Mouse (Mus musculus) C2C12 (cell line): Measurements from ENCODE around the gene Rab5if. TPM values are rescaled to one million over a fixed set of nuclear protein-coding genes. Genes with fewer than 3 reads are reported as not detected.

Source experiments
- H3K27me3 ChIP-seq: one replicate; pipeline ENCODE4 v1.6.1; 2011; ENCODE audit not compliant: control insufficient read depth, insufficient read depth, insufficient read length
- H3K36me3 ChIP-seq: one replicate; pipeline ENCODE4 v1.6.1; 2011; ENCODE audit not compliant: control insufficient read depth, insufficient read depth
- H3K4me3 ChIP-seq: one replicate; pipeline ENCODE4 v1.5.1; 2011; ENCODE audit warnings: mild to moderate bottlenecking, control low read depth; ENCODE audit not compliant: poor library complexity, insufficient read depth, severe bottlenecking
- H3K79me2 ChIP-seq: one replicate; pipeline ENCODE4 v1.6.1; 2011; ENCODE audit not compliant: control insufficient read depth, insufficient read depth
- H3K79me3 ChIP-seq: one replicate; pipeline ENCODE4 v1.6.1; 2011; ENCODE audit warnings: low read depth, control low read depth
- H3ac ChIP-seq: one replicate; pipeline ENCODE3; 2011; ENCODE audit warnings: low read depth; ENCODE audit not compliant: control insufficient read depth, insufficient read length
- CEBPB ChIP-seq: IDR thresholded peaks from one replicate; pipeline ENCODE4 v1.6.1; 2011; ENCODE audit warnings: low read depth, mild to moderate bottlenecking, control low read depth, moderate library complexity
- CTCF ChIP-seq: IDR thresholded peaks from one replicate; pipeline ENCODE4 v1.5.1; 2011; ENCODE audit not compliant: control insufficient read depth, insufficient read depth, insufficient read length
- FOSL1 ChIP-seq: IDR thresholded peaks from one replicate; pipeline ENCODE4 v1.8.0; 2011; ENCODE audit warnings: mild to moderate bottlenecking, low read length; ENCODE audit not compliant: poor library complexity, insufficient read depth, severe bottlenecking
- MAX ChIP-seq: IDR thresholded peaks from one replicate; pipeline ENCODE4 v1.6.1; 2011; ENCODE audit warnings: mild to moderate bottlenecking, control low read depth
- MYOD1 ChIP-seq: IDR thresholded peaks from one replicate; pipeline ENCODE4 v1.6.1; 2011; ENCODE audit warnings: low read depth; ENCODE audit not compliant: control insufficient read depth, insufficient read length
- MYOG ChIP-seq: IDR thresholded peaks from one replicate; pipeline ENCODE4 v1.6.1; 2011; ENCODE audit not compliant: control insufficient read depth, insufficient read length; ENCODE audit errors: extremely low read depth
- USF1 ChIP-seq: IDR thresholded peaks from one replicate; pipeline ENCODE4 v1.6.1; 2011; ENCODE audit warnings: low read depth, mild to moderate bottlenecking, control low read depth, moderate library complexity
- polyA plus RNA-seq: library from polyadenylated mRNA; unstranded; fragments of >200 nt; fragmentation: generic; extraction: Trizol; gene quantifications from one replicate; pipeline ENCODE4 v1.2.1, GENCODE M21; 2012; ENCODE audit warnings: missing spikeins

Gene Rab5if
- polyA plus RNA-seq, 1 experiment = 228 TPM

DNA sequence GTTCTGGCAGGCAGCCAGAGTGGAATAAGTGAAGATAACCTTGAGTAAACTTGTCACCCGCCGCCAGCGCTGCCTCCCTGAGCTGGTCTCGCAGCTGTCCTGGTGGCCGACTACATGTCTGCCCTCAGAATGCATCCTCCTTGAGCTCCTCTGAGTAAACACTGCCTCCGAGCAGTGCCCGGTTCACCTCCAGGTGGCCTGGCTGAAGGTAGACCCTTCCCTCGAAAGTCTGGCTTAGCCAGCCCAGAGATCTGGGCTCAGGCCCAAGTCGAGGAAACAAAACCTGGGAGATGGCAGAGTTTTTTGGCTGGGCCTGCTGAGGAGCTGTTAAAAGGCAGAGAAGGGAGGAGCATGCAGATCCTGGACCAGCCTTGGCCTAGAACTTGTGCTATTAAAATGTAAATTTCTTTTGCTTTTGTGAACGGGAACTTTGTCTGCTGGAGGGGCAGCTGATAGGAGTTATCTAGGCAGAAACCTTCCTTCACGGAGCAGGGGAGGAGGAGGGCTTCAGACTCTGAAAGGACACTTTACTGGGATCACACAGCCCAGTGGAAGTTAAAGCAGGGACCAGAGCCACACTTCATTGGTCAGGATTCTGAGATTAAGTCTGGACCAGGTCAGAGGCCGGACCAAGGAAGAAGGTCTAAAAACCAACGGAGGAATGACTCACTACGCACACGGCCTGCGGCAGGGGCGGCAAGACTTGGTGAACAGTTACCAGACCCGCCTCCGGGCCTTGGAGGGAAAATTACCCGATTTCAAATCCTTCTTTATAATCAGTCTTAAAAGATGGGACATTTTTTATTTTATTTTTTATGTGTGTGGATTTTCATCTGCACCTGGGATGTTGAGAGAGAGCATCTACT is 20.9 kb upstream of the Rab5if start:
- H3K4me3 ChIP-seq = peak overlapping the region; percentile 66
- H3ac ChIP-seq = peak overlapping the region; percentile 40
- peaks cover 5% of the 10 kb centered on the region for H3K36me3 ChIP-seq
- TF ChIP-seq CTCF (no peak), MYOG (no peak), USF1 (no peak), CEBPB (no peak), FOSL1 (peak; percentile 35), MAX (no peak), MYOD1 (peak; percentile 36)
- H3K79me3 ChIP-seq = peaks cover 15% of the 10 kb centered on the region
- H3K27me3 ChIP-seq = no peaks in the 10 kb centered on the region
- peaks cover 40% of the 10 kb centered on the region for H3K79me2 ChIP-seq

DNA sequence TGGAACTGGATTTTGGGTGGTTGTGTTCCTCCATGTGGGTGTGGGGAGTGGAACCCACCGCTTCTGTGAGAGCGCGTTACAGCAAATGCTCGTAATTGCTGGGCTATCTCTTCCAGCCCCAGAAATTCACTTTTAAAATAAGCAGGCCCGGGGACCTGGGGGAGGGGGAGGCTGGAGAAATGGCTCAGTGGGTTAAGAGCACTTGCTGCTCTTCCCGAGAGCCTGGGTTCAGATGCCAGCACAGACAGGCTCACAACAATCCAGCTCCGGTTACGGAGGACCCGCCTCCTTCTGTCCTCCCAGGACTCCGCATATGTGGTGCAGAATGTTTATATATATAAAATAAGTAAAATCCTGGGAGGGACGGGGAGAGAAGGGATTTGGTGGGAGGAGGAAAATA is 20.2 kb upstream of the Rab5if start:
- H3K79me2 ChIP-seq = peaks cover 40% of the 10 kb centered on the region
- no peaks in the 10 kb centered on the region for H3K27me3 ChIP-seq
- peak overlapping the region; percentile 38 for H3ac ChIP-seq
- TF ChIP-seq FOSL1 (no peak), USF1 (no peak), MYOG (no peak), MAX (no peak), CEBPB (no peak), MYOD1 (no peak), CTCF (no peak)
- peaks cover 15% of the 10 kb centered on the region for H3K79me3 ChIP-seq
- peaks cover 11% of the 10 kb centered on the region for H3K36me3 ChIP-seq
- H3K4me3 ChIP-seq = no peak overlapping the region

DNA sequence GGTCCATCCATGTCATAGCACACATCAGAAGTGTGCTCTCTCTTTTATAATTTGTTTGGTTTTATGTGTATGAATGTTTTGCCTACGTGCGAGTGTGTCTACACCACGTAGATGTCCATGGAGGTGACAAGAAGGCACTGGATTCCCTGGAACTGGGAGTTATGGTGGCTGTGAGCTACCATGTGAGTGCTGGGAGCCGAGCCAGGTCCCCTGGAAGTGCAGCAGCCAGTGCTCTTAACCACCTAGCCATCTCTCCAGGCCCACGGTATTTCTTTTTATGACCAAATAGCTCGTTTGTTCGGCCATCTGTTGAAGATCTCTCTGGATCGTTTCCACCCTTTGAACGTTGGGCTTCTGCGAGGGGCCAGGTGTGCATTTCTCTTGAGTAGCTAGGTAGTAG is 19.6 kb upstream of the Rab5if start:
- no peak overlapping the region for H3K4me3 ChIP-seq

DNA sequence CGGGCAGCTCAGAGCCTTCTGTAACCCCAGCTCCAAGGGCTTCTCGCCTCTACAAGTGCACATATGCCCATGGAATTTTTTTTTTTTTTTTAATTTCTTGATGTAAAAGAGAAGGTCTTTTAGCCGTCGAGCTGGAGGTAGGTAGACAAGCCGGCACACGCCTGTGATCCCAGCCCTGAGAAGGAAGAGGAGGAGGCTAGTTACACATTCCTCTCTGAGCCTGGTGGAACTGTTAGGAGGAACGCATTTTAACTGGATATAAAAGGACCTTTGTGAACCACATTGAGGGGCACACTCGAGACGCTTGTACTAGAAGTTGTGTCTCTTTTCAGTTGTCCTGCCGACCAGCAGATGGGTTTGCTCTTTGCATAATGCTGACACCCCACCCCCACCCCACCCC is 18.2 kb upstream of the Rab5if start:
- no peak overlapping the region for H3ac ChIP-seq
- peaks cover 15% of the 10 kb centered on the region for H3K79me3 ChIP-seq
- H3K4me3 ChIP-seq = no peak overlapping the region
- H3K27me3 ChIP-seq = no peaks in the 10 kb centered on the region
- peaks cover 40% of the 10 kb centered on the region for H3K79me2 ChIP-seq
- TF ChIP-seq CTCF = no peak
- no peak for TF ChIP-seq CEBPB
- TF ChIP-seq USF1 = no peak
- no peak for TF ChIP-seq MYOG
- no peak for TF ChIP-seq MAX
- TF ChIP-seq MYOD1 = no peak
- no peak for TF ChIP-seq FOSL1
- peaks cover 17% of the 10 kb centered on the region for H3K36me3 ChIP-seq

More for the DNA sequence above, 19.6 kb upstream of the Rab5if start:
- Histone ChIP-seq H3K79me2 (peaks cover 40% of the 10 kb centered on the region), H3K79me3 (peaks cover 15% of the 10 kb centered on the region), H3K36me3 (peaks cover 11% of the 10 kb centered on the region), H3ac (no peak overlapping the region), H3K27me3 (no peaks in the 10 kb centered on the region)
- TF ChIP-seq MAX (no peak), CTCF (no peak), MYOD1 (no peak), FOSL1 (no peak), MYOG (no peak), USF1 (no peak)

DNA sequence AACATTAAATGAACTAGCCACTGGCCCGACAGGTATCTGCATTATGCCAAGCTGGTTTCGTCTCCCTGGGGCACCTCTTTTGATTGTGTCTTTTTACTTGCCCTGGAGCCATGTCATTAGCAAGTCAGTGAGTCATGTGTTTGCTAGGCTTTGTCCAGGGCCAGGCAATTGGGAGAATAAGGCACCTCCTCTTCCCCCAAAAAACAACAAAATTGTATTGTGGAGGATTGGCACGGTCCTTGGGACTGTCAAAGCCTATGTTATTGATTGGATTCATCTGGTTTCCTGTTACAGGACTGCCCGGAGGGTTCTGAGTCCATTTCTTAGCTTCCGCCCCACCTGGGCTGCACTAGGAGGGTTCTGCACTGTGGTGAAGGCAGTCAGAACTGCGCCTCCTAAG is 15.3 kb upstream of the Rab5if start:
- Histone ChIP-seq H3K36me3 (peaks cover 23% of the 10 kb centered on the region), H3ac (no peak overlapping the region), H3K79me2 (peaks cover 24% of the 10 kb centered on the region), H3K27me3 (no peaks in the 10 kb centered on the region), H3K4me3 (no peak overlapping the region), H3K79me3 (peaks cover 13% of the 10 kb centered on the region)
- no peak for TF ChIP-seq FOSL1
- no peak for TF ChIP-seq USF1
- no peak for TF ChIP-seq CEBPB
- TF ChIP-seq MYOD1 = no peak
- TF ChIP-seq CTCF = no peak
- TF ChIP-seq MAX = no peak
- TF ChIP-seq MYOG = no peak
